Comparison of ENCODE assay signal across 18 mouse cellular contexts in genomic region chr10:119802421-119802820, GRCm38 (mm10).
DNase-seq lines count a peak whose midpoint lies in the region; TF ChIP-seq lines count a peak whose summit lies in the region.
"Had no signal": no experiment of that assay in that cellular context is flagged by ENCODE, and none has a peak within 500 bp of the region (broad histone marks: within the 10 kb centered on the region; RNA-seq: fewer than 3 reads in every experiment).

No protein-coding gene starts in this region.

- H3K4me3 ChIP-seq in kidney, adult 2 months (ENCODE audit: insufficient read depth, low read depth, low read length): no peak overlapping the region
- H3K4me3 ChIP-seq: embryonic facial prominence, embryonic 15.5 days; forebrain, embryonic 12.5 days; liver, embryonic 12.5 days; lung, embryonic 15.5 days; midbrain, embryonic 13.5 days had no signal

- peak; percentile 11 for DNase-seq in adrenal gland, adult 2 months
- DNase-seq in adrenal gland, postnatal 14 days: no peak
- peak; percentile 5 for DNase-seq in kidney, adult 2 months
- DNase-seq in kidney, adult 18-20 months: no peak
- peak; percentile 64 for DNase-seq in MN1 (ENCODE audit: low spot score)
- DNase-seq in cerebellum, adult 9-10 months: peak; percentile 53
- no peak for DNase-seq in layer of hippocampus, adult 8-10 months (ENCODE audit: low spot score in 2 of 2)
- no peak for DNase-seq in lung, postnatal 10 days
- DNase-seq: adrenal gland, adult 8-10 months; embryo, embryonic 11 days; gastrocnemius, postnatal 25 days; layer of hippocampus, postnatal 36 days; right cerebral cortex, adult 18-20 months had no signal

- H3K36me3 ChIP-seq in kidney, adult 2 months (ENCODE audit: control insufficient read depth, insufficient read depth, low read length): no peaks in the 10 kb centered on the region
- H3K36me3 ChIP-seq: embryonic facial prominence, embryonic 15.5 days; forebrain, embryonic 12.5 days; liver, embryonic 12.5 days; lung, embryonic 15.5 days; midbrain, embryonic 13.5 days had no signal

- no peaks in the 10 kb centered on the region for H3K4me1 ChIP-seq in kidney, adult 2 months (ENCODE audit: control insufficient read depth, insufficient read depth, low read length)
- H3K4me1 ChIP-seq: embryonic facial prominence, embryonic 15.5 days; liver, embryonic 12.5 days; lung, embryonic 15.5 days had no signal

- H3K27me3 ChIP-seq in kidney, adult 2 months (replicated peaks; ENCODE audit: control insufficient read depth, insufficient read depth, low read length): no peaks in the 10 kb centered on the region
- H3K27me3 ChIP-seq: embryonic facial prominence, embryonic 15.5 days; forebrain, embryonic 12.5 days; liver, embryonic 12.5 days; lung, embryonic 15.5 days; midbrain, embryonic 13.5 days had no signal

- TF ChIP-seq CTCF in kidney, adult 2 months (conservative IDR thresholded peaks at IDR 0.05; ENCODE audit: insufficient read depth, insufficient read length, low read depth, low read length): no peak

- no peak overlapping the region for H3K27ac ChIP-seq in kidney, adult 2 months (ENCODE audit: insufficient read depth, low read depth, low read length)
- H3K27ac ChIP-seq: embryonic facial prominence, embryonic 15.5 days; forebrain, embryonic 12.5 days; liver, embryonic 12.5 days; lung, embryonic 15.5 days; midbrain, embryonic 13.5 days had no signal

- TF ChIP-seq POLR2A in kidney, adult 2 months (IDR thresholded peaks at IDR 0.05; ENCODE audit: low read depth, low read length): no peak

- 36% methylated on average over 6 of the region's 6 CpGs for WGBS in kidney, adult 2 months

Comparison
In these comparisons a context has a peak if more than half of its experiments do, and no peak if none do; other contexts are left out.
1. DNase-seq: peak in adrenal gland, adult 2 months (single experiment), kidney, adult 2 months (single experiment), MN1 (single experiment) and cerebellum, adult 9-10 months (single experiment); none in adrenal gland, postnatal 14 days (single experiment), kidney, adult 18-20 months (single experiment), layer of hippocampus, adult 8-10 months (0 of 2) and lung, postnatal 10 days (single experiment).